Mouse (Mus musculus): ENCODE measurements around the gene Ms4a6d.

GRCm38 (mm10) chr19:11601349-11601748 is 3.3 kb downstream of the Ms4a6d start:
- TF ChIP-seq CTCF (IDR thresholded peaks at IDR 0.05; ENCODE audit: low read depth, low read length) (no peak), POLR2A (IDR thresholded peaks at IDR 0.05; ENCODE audit: extremely low read depth, insufficient read depth, low read length) (no peak)
